Mouse (Mus musculus): Measurements from ENCODE around the gene Cxcl10.
A peak's percentile ranks its signal among the peaks of the same experiment; 100 is the strongest.
"Not testable (repeated sequence)": the region's sequence is repeated elsewhere in the genome, so short reads cannot be mapped to it uniquely, and the experiment has no call there.

Cxcl10 gene

GRCm38 (mm10) chr5:92368392-92368791 lies 19.7 kb upstream of the Cxcl10 start:
- DNase-seq = no peak

GRCm38 (mm10) chr5:92366565-92366964 lies 17.9 kb upstream of the Cxcl10 start:
- DNase-seq = no peak

- no peak for DNase-seq
These were observed 16.5 kb upstream of the Cxcl10 start for GRCm38 (mm10) chr5:92365146-92365705.

DNA sequence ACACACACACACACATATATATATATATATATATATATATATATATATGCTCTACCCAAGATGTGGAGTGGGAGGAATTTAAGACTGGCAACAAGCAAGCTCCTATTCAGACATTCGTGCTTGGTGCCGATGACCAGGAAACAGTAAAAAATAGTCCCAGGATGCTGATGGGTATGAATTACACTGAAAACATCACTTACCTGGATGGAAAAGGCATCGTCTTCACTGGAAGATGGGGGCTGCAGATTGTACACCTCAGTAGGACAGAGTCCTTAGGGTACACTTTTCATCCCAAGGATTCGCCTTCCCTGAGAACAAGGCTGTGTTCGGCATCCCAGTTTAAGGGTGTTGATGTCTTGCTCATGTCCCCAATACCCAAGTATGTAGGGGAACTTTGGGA lies 15.3 kb upstream of the Cxcl10 start:
- no peak for DNase-seq

DNA sequence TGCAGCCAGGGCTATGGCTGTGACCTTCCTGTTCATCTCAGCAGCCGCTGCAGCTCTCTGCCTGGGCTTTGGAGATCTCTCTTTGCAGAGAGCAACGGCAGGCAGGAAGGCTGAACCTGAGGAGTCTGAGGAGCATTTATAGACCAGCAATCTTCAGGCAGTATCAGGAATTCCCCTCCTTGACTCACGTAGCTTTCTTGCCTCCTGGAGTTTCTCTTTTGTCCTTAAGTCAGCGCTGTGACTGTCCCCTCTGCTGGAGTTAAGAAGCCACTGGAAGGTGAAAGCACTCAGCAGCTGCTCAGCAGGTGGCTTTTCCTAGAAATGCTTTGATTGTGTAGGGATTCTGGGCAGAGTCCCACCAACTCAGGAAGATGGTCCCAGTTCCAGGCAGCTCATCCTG lies 14.5 kb upstream of the Cxcl10 start:
- no peak for DNase-seq

DNA sequence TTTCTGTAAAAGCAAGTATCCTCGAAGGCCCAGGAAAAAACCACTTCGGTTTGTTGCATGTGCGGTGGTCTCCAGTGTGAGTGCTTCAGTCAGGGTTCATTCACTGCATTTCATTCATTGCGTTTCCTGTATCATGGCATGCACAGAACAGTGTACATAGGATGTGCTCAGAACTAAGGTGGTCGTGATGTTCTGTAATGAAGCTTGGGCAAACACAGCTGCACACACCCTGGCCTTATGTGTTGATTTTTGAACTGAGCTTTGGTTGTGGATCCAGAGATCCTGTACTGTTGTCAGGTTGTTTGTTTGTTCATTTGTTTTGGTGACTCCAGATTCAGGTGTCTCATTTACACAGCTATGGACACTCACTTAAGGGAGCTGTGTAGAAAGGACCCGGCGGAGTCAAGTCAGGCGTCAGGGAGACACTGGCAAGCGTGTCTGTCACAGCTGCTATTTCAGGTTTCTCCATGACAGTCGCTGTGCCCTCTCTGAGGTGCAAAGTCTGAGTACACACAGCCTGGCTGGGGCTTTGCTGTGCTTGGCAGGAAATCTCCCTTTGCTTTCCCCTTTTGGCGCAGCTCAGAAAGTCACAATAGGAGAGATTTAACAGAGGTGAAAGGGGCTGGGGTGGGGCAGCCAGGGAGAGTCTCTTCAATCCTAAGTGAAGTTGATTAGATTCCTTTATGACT lies 10.2 kb upstream of the Cxcl10 start:
- DNase-seq = peak; percentile 27

DNA sequence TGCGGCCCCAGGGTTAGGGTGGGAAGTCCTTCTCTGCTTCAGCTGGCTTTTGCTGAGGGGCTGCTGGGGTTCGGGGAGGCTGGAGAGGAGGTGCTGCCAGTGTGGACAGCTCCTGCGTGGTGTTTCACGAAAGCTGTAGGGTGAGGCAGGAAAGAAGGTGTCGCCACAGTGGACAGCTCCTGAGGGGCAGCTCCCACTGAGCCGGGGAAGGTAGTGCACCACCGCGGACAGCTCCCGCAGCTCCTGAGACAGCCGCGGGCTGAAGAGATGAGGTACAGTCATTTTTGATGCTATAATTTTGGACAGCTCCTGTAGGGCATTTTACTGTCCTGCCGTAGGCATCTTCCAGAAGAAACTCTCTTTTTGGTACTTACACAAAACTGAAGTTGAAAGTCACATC lies 9.3 kb upstream of the Cxcl10 start:
- peak; percentile 44 for DNase-seq

DNA sequence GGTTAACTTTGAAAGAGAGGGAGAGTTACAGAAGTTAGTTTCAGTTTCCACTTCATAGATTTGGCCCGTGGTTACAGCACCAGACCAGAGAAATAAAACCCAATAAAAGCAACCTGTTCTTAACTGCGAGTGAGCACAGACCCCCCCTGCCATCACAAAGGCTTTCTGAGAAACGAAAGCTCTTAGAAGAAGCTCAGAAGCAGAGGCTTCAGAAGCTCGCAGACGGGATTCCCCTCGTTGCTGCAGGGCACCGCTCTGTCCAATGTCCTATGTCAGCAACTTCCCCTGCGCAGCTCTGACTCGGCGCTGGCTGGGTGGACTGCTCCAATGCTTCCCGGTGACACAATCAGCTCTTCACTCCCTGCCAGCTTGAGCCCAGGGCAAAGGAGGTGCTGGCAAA lies 4.8 kb upstream of the Cxcl10 start:
- DNase-seq = peak; percentile 55

DNA sequence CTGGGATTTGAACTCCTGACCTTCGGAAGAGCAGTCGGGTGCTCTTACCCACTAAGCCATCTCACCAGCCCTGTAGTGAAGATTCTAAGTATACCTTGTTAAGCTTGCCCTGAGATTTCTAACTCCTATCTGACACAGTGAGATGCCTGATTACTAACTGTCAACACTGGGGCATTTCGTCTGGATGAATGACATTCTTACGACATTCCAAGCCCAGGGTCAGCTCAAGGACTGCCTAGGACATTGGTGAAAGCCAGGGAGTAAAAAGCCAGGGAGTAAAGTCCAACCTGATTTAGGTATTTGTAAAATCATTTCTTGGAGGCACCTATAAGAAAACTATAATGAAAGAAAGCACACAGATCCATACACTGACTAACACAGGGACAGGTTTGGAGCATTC lies 4.0 kb upstream of the Cxcl10 start:
- not testable (repeated sequence) for DNase-seq

DNA sequence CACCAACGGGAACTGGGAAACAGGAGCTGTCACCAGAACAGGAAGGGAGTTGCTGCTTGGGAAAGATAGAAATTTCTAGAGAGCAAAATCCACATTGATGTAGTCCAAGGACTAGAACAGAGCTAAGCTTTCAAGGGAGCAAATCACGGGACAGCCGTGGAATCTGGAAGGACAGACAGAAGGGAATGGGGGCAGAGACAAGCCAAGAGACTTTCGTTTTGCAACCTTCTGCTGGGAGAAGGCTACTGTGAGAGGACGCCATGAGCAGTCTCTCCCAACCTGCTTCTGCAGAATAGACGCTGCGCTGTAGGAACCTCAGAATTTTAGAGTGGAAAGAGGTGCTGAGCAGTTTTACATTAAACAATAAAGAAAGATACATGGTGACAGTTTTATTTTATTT lies 1.0 kb upstream of the Cxcl10 start:
- no peak for DNase-seq

- DNase-seq = no peak
These were observed 3.7 kb downstream of the Cxcl10 start for GRCm38 (mm10) chr5:92345006-92345405.

DNA sequence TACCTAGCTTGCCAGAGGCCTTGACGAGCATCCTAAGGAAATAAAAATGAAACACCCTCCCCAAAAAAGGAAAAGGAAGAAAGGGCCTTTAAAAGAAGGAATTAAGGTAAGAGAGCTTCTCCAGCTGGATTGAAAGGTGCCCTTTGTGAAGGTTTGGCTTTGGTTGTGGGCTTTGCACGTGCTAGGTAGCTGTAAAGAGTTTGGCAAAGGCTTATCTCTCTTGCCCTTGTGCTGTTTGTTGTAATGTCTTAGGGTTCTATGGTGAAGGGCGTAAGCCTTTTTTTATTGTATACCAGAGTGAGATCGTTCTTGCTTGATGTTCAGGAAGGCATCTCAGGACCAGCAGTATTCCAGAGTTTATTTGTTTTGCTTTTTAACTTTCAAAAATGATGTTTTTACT lies 8.1 kb downstream of the Cxcl10 start:
- DNase-seq = no peak

GRCm38 (mm10) chr5:92336743-92337142 lies 11.9 kb downstream of the Cxcl10 start:
- no peak for DNase-seq

- no peak for DNase-seq
These were observed 16.3 kb downstream of the Cxcl10 start for GRCm38 (mm10) chr5:92332359-92332840.

DNA sequence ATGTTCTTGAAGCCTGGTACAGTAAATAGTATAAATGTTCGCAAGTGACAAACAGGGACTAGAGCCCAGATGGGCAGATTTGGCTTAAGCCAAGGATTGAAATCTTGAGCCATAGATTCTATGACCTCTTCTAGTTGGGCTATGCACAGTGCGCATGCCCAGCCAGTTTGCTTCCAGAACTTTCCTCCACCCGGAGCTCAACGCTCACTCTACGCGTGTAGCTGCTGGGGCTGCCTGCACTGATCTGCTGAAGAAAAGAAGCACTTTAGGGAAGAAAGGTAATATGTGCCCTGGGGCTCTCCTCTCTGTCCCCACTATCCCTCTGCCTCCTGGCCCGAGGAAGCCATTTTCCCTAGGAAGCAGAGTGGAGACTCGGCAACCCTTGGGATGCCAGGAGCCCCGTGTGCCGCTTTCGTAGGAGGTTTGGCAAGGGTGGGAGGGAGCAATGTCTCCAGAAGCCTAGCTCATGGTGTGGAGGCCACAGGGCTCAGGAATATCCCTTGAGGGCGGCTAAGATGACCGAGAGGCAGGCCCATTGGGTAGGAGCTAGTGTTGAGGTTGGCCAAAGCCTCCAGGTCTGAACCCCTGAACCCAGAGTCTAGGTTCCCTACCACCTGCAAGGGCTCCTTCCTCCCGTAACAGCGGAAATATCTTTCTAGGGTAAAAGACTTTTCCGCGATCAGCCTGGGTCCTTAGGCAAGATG lies 16.9 kb downstream of the Cxcl10 start, which contains the start of gene Art3:
Art3 (plus strand) TSS at position 193 of the 704 bp plus-strand sequence.
- no peak for DNase-seq

DNA sequence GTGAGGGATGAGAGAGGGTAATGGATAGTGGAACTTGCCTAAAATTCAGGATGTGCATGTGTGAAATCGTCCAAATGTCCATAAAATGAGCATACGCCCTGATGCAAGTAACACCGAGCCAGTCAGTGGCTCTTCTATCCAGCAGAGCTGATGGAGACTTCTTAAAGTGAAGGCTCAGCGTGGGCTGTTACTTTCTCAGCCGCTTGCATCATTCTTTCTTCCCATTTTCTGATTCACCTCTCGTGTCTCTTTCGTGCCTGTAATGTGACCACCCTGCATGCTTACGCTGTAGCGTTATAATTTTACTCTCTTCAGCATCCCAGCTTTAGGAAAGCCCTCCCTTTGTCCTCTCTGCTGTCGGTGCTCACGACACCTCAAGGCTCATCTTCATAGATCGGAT lies 17.6 kb downstream of the Cxcl10 start:
- no peak for DNase-seq

DNA sequence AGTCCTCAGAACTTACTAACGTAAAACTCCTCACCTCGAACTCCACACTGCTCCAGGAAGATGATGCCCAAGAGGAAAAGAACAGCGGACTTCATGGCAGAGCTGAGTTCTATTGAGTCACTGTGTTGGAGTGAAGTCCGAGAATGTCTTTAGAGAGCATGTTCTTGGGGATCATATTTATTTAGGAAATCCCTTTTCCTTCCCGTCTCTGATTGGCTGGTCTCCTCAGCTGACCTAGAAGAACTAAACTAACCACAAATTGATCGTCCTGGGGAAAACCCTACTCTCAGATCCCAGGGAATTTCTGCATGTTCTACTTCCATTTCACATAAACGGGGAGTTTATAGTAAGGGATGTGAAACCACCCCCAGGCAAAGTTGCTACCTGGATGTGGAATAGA lies 20.8 kb downstream of the Cxcl10 start, which contains the start of gene Cxcl9:
Cxcl9 (minus strand) TSS at position 151 of the 400 bp plus-strand sequence.
- DNase-seq = no peak

- DNase-seq = no peak
These were observed 21.3 kb downstream of the Cxcl10 start for GRCm38 (mm10) chr5:92327367-92327766.

GRCm38 (mm10) chr5:92323264-92323663 lies 25.4 kb downstream of the Cxcl10 start:
- no peak for DNase-seq

GRCm38 (mm10) chr5:92322612-92323011 lies 26.1 kb downstream of the Cxcl10 start:
- DNase-seq = no peak

GRCm38 (mm10) chr5:92321631-92322400 lies 26.9 kb downstream of the Cxcl10 start:
- DNase-seq = no peak

DNA sequence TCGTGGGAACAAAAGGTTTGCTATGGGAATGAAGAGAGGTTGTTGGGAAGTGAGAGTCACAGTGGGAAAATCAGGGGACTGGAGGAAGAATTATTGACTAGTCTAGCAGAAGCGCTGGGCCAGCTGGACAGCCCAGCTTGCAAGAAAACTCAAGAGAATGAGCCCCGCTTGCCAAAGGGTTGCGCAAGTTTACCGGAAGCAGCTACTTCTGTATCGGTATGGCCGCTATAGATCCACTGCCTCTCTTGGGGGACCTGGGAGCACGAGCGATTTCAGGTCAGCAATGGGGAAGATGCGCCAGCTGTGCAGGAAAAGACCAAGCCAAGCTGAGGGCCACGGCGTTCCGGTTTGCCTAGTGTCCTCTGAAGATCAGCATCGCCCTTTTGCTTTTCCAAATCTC lies 30.1 kb downstream of the Cxcl10 start:
- DNase-seq = no peak

GRCm38 (mm10) chr5:92318119-92318518 lies 30.6 kb downstream of the Cxcl10 start:
- DNase-seq = no peak

Measured in liver (tissue).